Mouse (Mus musculus) cerebellum, adult 2 months (tissue): ENCODE measurements around the gene Runx2. TPM values are rescaled to one million over a fixed set of nuclear protein-coding genes. Genes with fewer than 3 reads are reported as not detected.

ENCODE experiments used
- DNase-seq, 2 experiments: peaks; one replicate each; pipeline ENCODE4 v3.0.0; 2021
- H3K27ac ChIP-seq: fragments of 200-500 bp; 2 replicates; pipeline ENCODE4 v1.5.1; 2012; ENCODE audit warnings: low read length, control low read depth, inconsistent platforms; ENCODE audit not compliant: insufficient read depth
- H3K27me3 ChIP-seq: fragments of 200-500 bp; 2 replicates; pipeline ENCODE4 v1.6.1; 2012; ENCODE audit warnings: inconsistent platforms, mild to moderate bottlenecking, low read length, moderate library complexity; ENCODE audit not compliant: control insufficient read depth, insufficient read depth
- H3K4me1 ChIP-seq: fragments of 200-500 bp; 2 replicates; pipeline ENCODE4 v1.6.1; 2011; ENCODE audit warnings: low read length; ENCODE audit not compliant: control insufficient read depth, insufficient read depth
- H3K4me3 ChIP-seq: fragments of 200-500 bp; replicated peaks from 2 replicates; pipeline ENCODE3; 2011; ENCODE audit warnings: mild to moderate bottlenecking, low read depth, low read length, control low read depth; ENCODE audit not compliant: insufficient read depth
- CTCF ChIP-seq: fragments of 200-500 bp; IDR thresholded peaks from 2 replicates; pipeline ENCODE4 v1.5.1; 2011; ENCODE audit warnings: low read depth, mild to moderate bottlenecking, control low read depth, low read length, moderate library complexity, borderline replicate concordance; ENCODE audit not compliant: insufficient read depth
- POLR2A ChIP-seq: fragments of 200-500 bp; IDR thresholded peaks from 2 replicates; pipeline ENCODE4 v1.6.1; 2011; ENCODE audit warnings: low read length, control low read depth, borderline replicate concordance; ENCODE audit not compliant: insufficient read depth
- WGBS: fragments of 180-500 bp; shearing (Covaris S2); methylation state at CpG from one replicate; pipeline ENCODE4 v1.1.7; 2018; 5-methylcytosine and 5-hydroxymethylcytosine counted together
- polyA plus RNA-seq: library from polyadenylated mRNA; depleted of rRNA; stranded (reverse); fragments of >200 nt; gene quantifications from 2 replicates; pipeline ENCODE4 v1.2.3, GENCODE M21; 2012

The Runx2 gene
- polyA plus RNA-seq, 1 experiment, result 0.95 TPM

DNA sequence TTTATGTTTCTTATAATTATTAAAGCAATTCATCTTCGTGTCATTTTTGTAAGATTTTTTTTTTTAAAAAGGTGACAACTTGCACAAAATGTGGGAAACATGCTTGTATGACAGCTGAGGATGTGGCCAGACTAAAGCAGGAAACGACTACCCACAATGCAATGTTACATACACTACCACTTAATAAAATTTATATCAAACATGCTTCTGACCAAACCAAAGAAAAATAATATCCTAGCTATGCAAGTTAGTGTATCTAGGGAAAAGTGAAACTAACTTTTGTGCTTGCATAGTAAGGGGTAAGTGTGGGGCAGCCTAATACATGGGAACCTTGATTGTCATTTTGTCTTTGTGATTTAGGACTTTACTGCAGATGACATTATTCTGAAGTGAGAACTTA, 4.2 kb upstream of the Runx2 start:
- no peak for DNase-seq
- no peak for TF ChIP-seq CTCF
- TF ChIP-seq POLR2A, result no peak
- H3K4me1 ChIP-seq, result no peaks in the 10 kb centered on the region
- no peak overlapping the region for H3K4me3 ChIP-seq
- 84% methylated on average over 2 of the region's 2 CpGs for WGBS
- H3K27ac ChIP-seq, result no peak overlapping the region
- H3K27me3 ChIP-seq, result no peaks in the 10 kb centered on the region

DNA sequence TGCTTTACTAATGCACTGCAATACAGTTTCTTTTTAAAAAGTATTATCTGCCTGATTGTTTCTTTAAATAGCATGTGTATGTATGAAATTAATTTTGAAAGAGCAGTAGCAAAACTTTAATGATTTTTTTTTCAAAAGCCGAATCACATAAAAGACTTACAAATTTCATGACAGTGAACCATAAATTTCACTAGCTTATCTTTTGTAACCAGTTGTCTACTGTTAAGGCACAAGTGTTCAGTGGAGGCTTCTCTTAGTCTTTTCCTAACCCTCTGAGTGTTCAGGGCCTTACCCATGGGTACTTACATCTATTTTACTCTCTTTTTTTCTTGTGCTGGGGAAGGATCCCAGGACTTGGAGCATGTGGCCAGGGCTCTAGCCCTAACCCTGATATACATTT, 7.6 kb downstream of the Runx2 start:
- WGBS, result 93% methylated on average over 1 of the region's 1 CpGs

DNA sequence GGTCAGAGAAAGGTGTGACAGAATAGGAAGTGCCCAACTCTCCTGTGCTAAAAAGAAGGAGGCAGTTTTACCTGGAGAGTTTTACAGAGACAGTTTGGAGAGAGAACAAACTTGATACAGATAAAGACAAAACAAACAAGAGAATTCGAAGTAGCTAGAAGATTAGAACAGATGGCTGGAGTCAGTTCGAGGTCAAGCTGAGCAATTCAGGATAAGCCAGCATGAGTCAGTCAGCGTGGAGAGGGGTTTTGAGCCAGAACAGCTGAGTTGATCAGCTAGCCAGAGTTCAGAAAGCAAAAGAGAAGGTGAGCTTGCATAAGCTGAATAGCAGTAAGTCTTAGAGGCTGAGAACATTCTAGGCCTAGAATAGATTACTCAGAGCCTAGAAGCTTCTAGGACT, 17.3 kb downstream of the Runx2 start:
- no peak overlapping the region for H3K27ac ChIP-seq
- no peak overlapping the region for H3K4me3 ChIP-seq
- no peaks in the 10 kb centered on the region for H3K27me3 ChIP-seq
- WGBS, result 26% methylated on average over 3 of the region's 3 CpGs
- TF ChIP-seq CTCF, result no peak
- TF ChIP-seq POLR2A, result no peak
- DNase-seq, result no peak
- H3K4me1 ChIP-seq, result no peaks in the 10 kb centered on the region

More for the DNA sequence above, 7.6 kb downstream of the Runx2 start:
- no peak overlapping the region for H3K4me3 ChIP-seq
- no peak overlapping the region for H3K27ac ChIP-seq
- no peak for TF ChIP-seq CTCF
- TF ChIP-seq POLR2A, result no peak
- no peaks in the 10 kb centered on the region for H3K27me3 ChIP-seq
- H3K4me1 ChIP-seq, result no peaks in the 10 kb centered on the region
- DNase-seq, result no peak

DNA sequence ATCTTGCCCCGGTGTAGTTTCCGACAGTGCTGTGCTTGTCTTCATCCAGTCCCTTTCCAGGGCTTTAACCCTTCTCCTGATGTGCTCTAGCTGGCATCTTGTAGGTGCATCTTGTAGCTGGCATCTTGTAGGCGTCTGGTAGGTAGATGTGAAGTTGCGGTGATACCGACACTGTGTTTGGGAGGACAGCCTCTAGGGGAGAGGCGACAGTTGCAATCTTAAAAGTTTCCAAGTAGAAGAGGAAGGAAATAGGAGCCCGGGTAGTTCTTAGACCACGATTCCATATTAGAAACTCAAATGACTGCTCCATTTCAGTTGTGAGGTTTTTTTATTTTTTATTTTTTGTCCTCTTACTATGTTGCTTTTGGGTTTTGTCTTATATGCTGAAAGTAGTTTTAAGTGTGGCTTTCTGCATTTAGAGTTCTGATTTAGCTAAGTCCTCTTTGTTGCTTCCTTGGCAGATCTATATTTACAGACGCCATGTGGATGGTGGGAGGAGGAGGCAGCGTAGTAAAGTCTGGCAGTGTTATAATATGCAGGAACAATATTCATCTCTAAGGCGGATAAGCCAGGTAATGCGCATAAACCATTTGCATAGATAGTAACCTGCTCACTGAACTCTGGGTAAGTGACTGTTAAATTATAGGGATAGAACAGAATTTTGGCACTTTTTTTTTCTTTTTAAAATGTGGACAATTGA, 22.2 kb downstream of the Runx2 start:
- no peak for TF ChIP-seq CTCF
- no peak for TF ChIP-seq POLR2A

DNA sequence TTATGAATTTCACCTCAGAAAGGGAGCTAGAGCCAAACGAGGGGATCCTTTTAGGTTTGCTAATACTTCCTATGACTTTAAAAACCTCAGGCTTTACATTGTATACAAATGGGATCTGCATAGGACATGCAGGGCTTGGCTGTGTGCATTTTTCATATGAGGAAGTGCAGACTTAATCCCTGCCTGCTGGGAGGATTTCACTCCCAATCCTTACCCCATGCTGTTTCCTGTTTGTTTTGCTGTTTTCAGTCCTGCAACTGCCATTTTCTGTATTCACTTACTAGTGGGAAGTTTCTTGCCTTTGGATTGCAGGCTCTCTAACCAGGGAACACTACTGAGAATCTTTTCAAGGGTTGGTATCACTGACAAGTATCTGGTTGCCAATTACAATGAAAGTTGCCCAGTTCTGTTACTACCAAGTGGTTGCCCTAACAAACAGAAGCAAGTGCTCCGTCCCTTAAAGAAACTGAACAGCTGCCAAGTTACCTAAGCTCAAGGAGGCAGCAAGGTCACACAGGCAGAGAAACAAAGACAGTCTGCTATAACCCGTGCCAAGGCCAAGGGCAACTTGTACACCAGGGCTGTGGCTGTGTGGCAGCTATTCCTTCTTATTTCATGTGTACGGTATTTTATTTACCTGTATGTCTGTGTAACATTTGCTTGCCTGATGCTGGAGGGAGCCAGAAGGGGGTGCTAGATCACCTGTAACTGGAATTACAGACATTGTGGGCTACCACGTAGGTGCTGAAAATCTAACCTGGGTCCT, 25.4 kb downstream of the Runx2 start:
- no peaks in the 10 kb centered on the region for H3K27me3 ChIP-seq
- H3K27ac ChIP-seq, result no peak overlapping the region
- no peak overlapping the region for H3K4me3 ChIP-seq
- DNase-seq, result no peak
- TF ChIP-seq CTCF (no peak), POLR2A (no peak)
- H3K4me1 ChIP-seq, result no peaks in the 10 kb centered on the region
- WGBS, result 69% methylated on average over 5 of the region's 5 CpGs

More for the DNA sequence above, 22.2 kb downstream of the Runx2 start:
- 94% methylated on average over 12 of the region's 12 CpGs for WGBS
- DNase-seq, result no peak
- Histone ChIP-seq H3K27me3 (no peaks in the 10 kb centered on the region), H3K4me3 (no peak overlapping the region), H3K27ac (no peak overlapping the region), H3K4me1 (no peaks in the 10 kb centered on the region)

DNA sequence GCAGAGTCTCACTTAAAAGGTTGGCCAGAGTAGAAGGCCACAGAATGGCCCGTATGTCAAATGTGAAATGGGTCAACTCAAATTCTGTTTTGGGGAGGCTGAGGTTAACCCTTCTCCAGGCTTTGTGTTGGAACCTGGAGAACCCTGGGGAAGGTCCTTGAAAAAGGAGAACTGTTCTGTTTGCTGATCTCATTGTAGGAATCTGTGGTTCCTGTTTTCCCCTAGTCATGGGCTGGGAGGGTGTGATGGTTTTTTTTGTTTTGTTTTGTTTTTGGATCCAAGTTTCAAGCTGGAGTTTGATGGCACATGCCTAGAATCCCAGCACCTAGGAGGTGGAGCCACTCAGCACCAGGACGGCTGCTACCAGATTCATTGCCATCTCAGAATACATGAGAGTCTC, 31.5 kb downstream of the Runx2 start:
- TF ChIP-seq CTCF (no peak), POLR2A (no peak)
- H3K4me1 ChIP-seq, result no peaks in the 10 kb centered on the region
- DNase-seq, result no peak
- H3K4me3 ChIP-seq, result no peak overlapping the region
- 88% methylated on average over 2 of the region's 2 CpGs for WGBS
- no peak overlapping the region for H3K27ac ChIP-seq
- no peaks in the 10 kb centered on the region for H3K27me3 ChIP-seq

DNA sequence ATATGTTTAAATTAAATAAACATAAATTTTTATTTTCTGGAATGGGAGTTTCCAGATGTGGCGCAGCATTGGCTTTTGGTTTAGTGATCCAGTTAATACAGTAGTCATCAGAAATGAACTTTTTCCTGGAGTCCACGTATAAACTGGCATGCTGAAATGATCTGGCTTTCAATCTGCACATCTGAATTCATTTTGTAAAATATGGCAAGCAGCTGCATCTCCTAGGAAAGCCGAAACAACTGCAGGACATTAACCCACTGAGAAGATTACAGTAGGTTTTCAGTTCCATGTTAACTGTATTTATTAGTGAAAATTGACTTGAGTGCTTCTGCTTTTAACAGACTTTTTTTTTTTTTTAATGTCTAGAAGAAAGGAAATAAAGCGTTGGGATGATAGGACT, 32.2 kb downstream of the Runx2 start:
- Histone ChIP-seq H3K27ac (no peak overlapping the region), H3K4me3 (no peak overlapping the region), H3K27me3 (no peaks in the 10 kb centered on the region), H3K4me1 (no peaks in the 10 kb centered on the region)
- TF ChIP-seq CTCF (no peak), POLR2A (no peak)
- 91% methylated on average over 4 of the region's 4 CpGs for WGBS
- DNase-seq, result no peak

DNA sequence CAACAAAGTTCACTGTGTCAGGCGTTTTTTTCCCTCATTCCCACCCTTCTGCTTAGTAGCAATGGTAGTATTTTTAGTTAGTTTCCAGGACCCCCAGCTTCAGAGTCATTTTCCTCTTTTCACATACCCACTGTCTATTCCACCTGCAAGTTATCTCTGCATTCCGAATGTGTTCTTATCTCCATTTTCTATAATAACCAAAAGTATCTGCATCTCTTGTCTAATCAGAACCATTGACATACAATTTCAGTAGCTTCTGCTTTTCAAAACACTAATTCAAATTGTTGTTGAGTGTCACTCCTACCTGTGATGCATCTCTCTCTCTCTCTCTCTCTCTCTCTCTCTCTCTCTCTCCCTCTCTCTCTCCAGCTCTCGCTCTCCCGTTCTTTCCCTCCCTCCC, 34.2 kb downstream of the Runx2 start:
- DNase-seq, result no peak
- no peaks in the 10 kb centered on the region for H3K27me3 ChIP-seq
- TF ChIP-seq POLR2A, result no peak
- TF ChIP-seq CTCF, result no peak
- H3K4me1 ChIP-seq, result no peaks in the 10 kb centered on the region
- H3K27ac ChIP-seq, result no peak overlapping the region
- H3K4me3 ChIP-seq, result no peak overlapping the region
- 65% methylated on average over 4 of the region's 4 CpGs for WGBS
